ENCODE assay signal across 7 mouse cellular contexts in the genomic region with DNA sequence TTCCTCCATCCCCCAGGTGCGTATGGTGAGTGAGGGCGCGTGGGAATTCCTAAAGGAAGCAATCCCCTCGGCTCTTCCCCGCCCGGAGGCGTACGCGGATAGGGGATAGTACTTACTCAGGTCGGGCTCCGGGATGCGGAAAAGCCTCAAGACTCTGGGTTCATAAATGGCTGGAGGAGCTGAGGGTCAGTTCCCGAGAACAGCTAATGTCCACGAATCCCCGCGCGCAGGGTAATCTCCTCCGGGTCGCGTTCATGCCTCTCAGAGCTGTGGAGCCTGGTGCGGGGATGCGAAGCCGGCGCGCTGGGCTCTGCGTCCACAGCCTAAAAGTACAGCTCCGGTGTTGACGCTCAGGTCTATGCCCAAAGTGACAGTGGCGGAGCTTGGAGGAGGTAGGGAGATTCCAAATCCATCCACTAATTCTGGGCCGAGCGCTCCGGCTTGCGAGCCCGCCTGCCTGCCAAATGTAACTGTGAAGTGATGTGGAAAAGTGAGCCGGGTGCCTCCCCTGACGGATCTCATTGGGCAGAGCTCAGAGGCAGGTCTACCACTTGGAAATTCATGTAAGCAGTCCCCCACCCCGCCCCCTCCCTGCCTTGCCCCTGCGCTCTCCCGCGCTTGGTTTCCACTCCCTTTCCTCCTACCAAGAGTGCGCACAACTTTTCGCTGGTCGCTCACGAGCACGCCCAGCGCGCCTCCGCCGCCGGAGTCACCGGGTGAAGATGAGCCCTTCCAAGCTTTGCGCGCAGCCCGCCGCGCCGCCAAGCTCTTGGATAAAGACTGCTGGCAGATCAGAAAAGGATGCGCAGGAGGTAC. TPM values are rescaled to one million over a fixed set of nuclear protein-coding genes. Genes with fewer than 3 reads are reported as not detected.
DNase-seq lines count a peak whose midpoint lies in the region; ATAC-seq and TF ChIP-seq lines count a peak whose summit lies in the region.

A gene (minus strand): TSS at position 506 of the 816 bp plus-strand sequence.

- H3K4me2 ChIP-seq in forebrain, embryonic 15.5 days (replicated peaks): peak within 1 kb of the TSS; percentile 89
- H3K4me2 ChIP-seq in hindbrain, postnatal 0 days (ENCODE audit: low read depth, low read length): peak within 1 kb of the TSS; percentile 79
- peak within 1 kb of the TSS; percentile 85 for H3K4me2 ChIP-seq in limb, embryonic 15.5 days

- peak; percentile 87 for ATAC-seq in forebrain, embryonic 15.5 days (replicated peaks)
- ATAC-seq in hindbrain, postnatal 0 days: peak; percentile 93
- ATAC-seq in limb, embryonic 15.5 days (ENCODE audit: insufficient number of reproducible peaks, low FRiP score, low TSS enrichment, low read depth): peak; percentile 69; the same call in 1 of the 2 replicates

- WGBS in forebrain, embryonic 15.5 days: 1% methylated on average over 58 of the region's 58 CpGs
- under 1% methylated on average over 58 of the region's 58 CpGs for WGBS in hindbrain, postnatal 0 days
- 1% methylated on average over 58 of the region's 58 CpGs for WGBS in limb, embryonic 15.5 days

- peak within 1 kb of the TSS; percentile 83 for H3K27ac ChIP-seq in forebrain, embryonic 15.5 days (replicated peaks)
- H3K27ac ChIP-seq in hindbrain, postnatal 0 days: peak within 1 kb of the TSS; percentile 73
- H3K27ac ChIP-seq in limb, embryonic 15.5 days: no peak within 1 kb of the TSS

- peak within 1 kb of the TSS; percentile 65 for H3K4me3 ChIP-seq in forebrain, embryonic 15.5 days
- H3K4me3 ChIP-seq in hindbrain, postnatal 0 days (ENCODE audit: low read length): peak within 1 kb of the TSS; percentile 63
- H3K4me3 ChIP-seq in limb, embryonic 15.5 days: peak within 1 kb of the TSS; percentile 43

- H3K9ac ChIP-seq in forebrain, embryonic 15.5 days (replicated peaks): peak within 1 kb of the TSS; percentile 65
- peak within 1 kb of the TSS; percentile 68 for H3K9ac ChIP-seq in hindbrain, postnatal 0 days (replicated peaks; ENCODE audit: low read length)
- 0 out of 2 replicates have a peak within 1 kb of the TSS, but pooled peaks have one; percentile 10 for H3K9ac ChIP-seq in limb, embryonic 15.5 days

- peaks cover 29% of the 10 kb centered on the region for H3K4me1 ChIP-seq in forebrain, embryonic 15.5 days
- 0 out of 2 replicates have a peak, but pooled peaks cover 4% of the 10 kb centered on the region for H3K4me1 ChIP-seq in hindbrain, postnatal 0 days (ENCODE audit: insufficient read depth, low read length)
- H3K4me1 ChIP-seq in limb, embryonic 15.5 days: peaks cover 21% of the 10 kb centered on the region

- peak; percentile 79 for DNase-seq in R1 (ENCODE audit: low read depth, low spot score)
- DNase-seq in cerebellum, adult 11-12 months: peak; percentile 92
- DNase-seq in hindbrain, postnatal 0 days (ENCODE audit: low spot score): peak; percentile 91
- peak; percentile 73 for DNase-seq in right cerebral cortex, postnatal 14 days
- no peak for DNase-seq in urinary bladder, adult 18-20 months (ENCODE audit: low spot score in 2 of 2)

- TF ChIP-seq CTCF in hindbrain, postnatal 0 days (IDR thresholded peaks at IDR 0.05; ENCODE audit: low read depth): no peak

- no peaks in the 10 kb centered on the region for H3K27me3 ChIP-seq in forebrain, embryonic 15.5 days
- no peaks in the 10 kb centered on the region for H3K27me3 ChIP-seq in hindbrain, postnatal 0 days (ENCODE audit: insufficient read depth, low read length)
- H3K27me3 ChIP-seq in limb, embryonic 15.5 days: peaks cover 61% of the 10 kb centered on the region

- H3K36me3 ChIP-seq in forebrain, embryonic 15.5 days: no peaks in the 10 kb centered on the region
- H3K36me3 ChIP-seq in hindbrain, postnatal 0 days (ENCODE audit: insufficient read depth, low read length): no peaks in the 10 kb centered on the region
- H3K36me3 ChIP-seq in limb, embryonic 15.5 days: no peaks in the 10 kb centered on the region

- no peaks in the 10 kb centered on the region for H3K9me3 ChIP-seq in forebrain, embryonic 15.5 days
- H3K9me3 ChIP-seq in hindbrain, postnatal 0 days (ENCODE audit: low read length): no peaks in the 10 kb centered on the region
- no peaks in the 10 kb centered on the region for H3K9me3 ChIP-seq in limb, embryonic 15.5 days

RNA-seq across cellular contexts. Expression of the gene that starts here (rescaled TPM):
- 39.8 and 40.1 TPM in 2 replicates for polyA plus RNA-seq in forebrain, embryonic 15.5 days (2015; fragmentation: Nextera tagmentation; extraction: Ambion mirVana)
- 96.6 and 99.8 TPM in 2 replicates for total RNA-seq in hindbrain, postnatal 0 days (2014; rRNA removed)
- 56.2 and 57.9 TPM in 2 replicates for polyA plus RNA-seq in hindbrain, postnatal 0 days (2015; fragmentation: Nextera tagmentation; extraction: Ambion mirVana)
- 1.5 and 2.1 TPM in 2 replicates for polyA plus RNA-seq in limb, embryonic 15.5 days (2015; fragmentation: Nextera tagmentation; extraction: Ambion mirVana)

Comparison
In these comparisons a context has a peak if more than half of its experiments do, and no peak if none do; other contexts are left out.
1. RNA of the gene that starts here (polyA plus RNA-seq): 56.2 to 57.9 TPM in hindbrain, postnatal 0 days and 39.8 to 40.1 TPM in forebrain, embryonic 15.5 days; 1.5 to 2.1 TPM in limb, embryonic 15.5 days; every median in the first group is over 10 times any median in the second.
2. DNase-seq: peak in R1 (single experiment), cerebellum, adult 11-12 months (single experiment), hindbrain, postnatal 0 days (single experiment) and right cerebral cortex, postnatal 14 days (single experiment); none in urinary bladder, adult 18-20 months (0 of 2).
3. H3K9ac ChIP-seq: peak in every context shown above with its lines; median percentile 68 in hindbrain, postnatal 0 days; 65 in forebrain, embryonic 15.5 days; 10 in limb, embryonic 15.5 days.
4. Peak in every context shown above with its lines, with median percentiles within 50 percentile points of each other: ATAC-seq, H3K4me2 ChIP-seq and H3K4me3 ChIP-seq.